Mouse (Mus musculus) T-helper 17 cell (primary cell): ENCODE results near the gene Utp6.

Source experiments
- in situ Hi-C, 2 experiments: fragments of 300-600 bp; cut with MboI, MseI; formaldehyde crosslinking; loops; 1 replicate in 1 of 2; 2 replicates in 1 of 2; pipeline ENCODE4 v1.15.1; 2025; ENCODE audit warnings: high pct_unique_total_duplicates in 2 of 2

The Utp6 gene

GRCm38 (mm10) chr11:79961346-79962124, 655 bp downstream of the Utp6 start:
- in situ Hi-C loops, result no loop called here

- in situ Hi-C loops, result loop anchor here in 1 of 2 experiments (5.0 kb wide), 1 partner anchor 65 kb away; no protein-coding TSS in a partner anchor
Measured at GRCm38 (mm10) chr11:79947265-79947664, 14.9 kb downstream of the Utp6 start.

DNA sequence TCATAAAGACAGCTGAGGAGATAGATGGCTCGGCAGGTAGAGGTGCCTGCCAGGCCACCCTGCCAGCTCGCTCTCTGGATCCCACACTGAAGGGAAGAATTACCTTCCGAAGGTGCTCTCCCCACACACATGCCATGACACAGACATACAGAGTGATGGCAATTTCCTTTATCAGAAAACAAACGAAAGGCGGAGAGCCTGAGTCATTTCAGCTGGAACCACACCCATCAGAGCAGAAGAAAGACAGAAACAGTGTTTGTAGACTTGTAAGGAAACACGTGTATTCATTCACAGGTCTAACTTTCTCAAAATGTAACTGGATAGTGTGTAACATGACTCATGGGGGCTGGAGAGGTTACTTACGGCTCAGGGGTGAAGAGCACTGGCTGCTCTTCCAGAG, 18.6 kb downstream of the Utp6 start:
- in situ Hi-C loops, result no loop called here

- in situ Hi-C loops, result no loop called here
Measured at GRCm38 (mm10) chr11:79943136-79943535, 19.1 kb downstream of the Utp6 start.

- in situ Hi-C loops, result no loop called here
Measured at GRCm38 (mm10) chr11:79935766-79936165, 26.4 kb downstream of the Utp6 start.

DNA sequence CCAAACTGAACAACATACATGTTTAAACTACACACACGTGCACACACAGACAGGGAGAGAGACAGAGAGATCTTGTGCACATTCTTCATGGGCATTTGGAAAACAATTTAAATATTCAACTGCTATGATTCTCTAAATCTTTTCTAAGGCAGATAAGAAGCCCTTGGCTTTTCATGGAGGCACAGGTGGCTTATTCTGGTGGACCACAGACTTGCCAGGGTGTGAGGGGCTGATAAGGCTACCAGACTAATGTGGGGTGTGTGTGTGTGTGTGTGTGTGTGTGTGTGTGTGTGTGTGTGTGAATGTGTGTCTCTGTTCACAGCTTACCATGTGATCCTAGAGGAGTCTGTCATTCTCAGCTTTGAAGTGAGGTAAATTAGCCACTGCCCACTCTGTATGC, 39.4 kb downstream of the Utp6 start:
- in situ Hi-C loops, result loop anchor here (5.0 to 25.0 kb wide), 3 partner anchors 205 to 335 kb away; partner anchors contain the start of gene Rab11fip4 (in 1 of the 2)

GRCm38 (mm10) chr11:79922157-79922556, 40.0 kb downstream of the Utp6 start:
- in situ Hi-C loops, result loop anchor here (5.0 to 25.0 kb wide), 3 partner anchors 205 to 335 kb away; partner anchors contain the start of gene Rab11fip4 (in 1 of the 2)

- in situ Hi-C loops, result loop anchor here (5.0 to 25.0 kb wide), 3 partner anchors 203 to 333 kb away; partner anchors contain the start of gene Rab11fip4 (in 1 of the 2)
Measured at GRCm38 (mm10) chr11:79920505-79921025, 41.6 kb downstream of the Utp6 start.

DNA sequence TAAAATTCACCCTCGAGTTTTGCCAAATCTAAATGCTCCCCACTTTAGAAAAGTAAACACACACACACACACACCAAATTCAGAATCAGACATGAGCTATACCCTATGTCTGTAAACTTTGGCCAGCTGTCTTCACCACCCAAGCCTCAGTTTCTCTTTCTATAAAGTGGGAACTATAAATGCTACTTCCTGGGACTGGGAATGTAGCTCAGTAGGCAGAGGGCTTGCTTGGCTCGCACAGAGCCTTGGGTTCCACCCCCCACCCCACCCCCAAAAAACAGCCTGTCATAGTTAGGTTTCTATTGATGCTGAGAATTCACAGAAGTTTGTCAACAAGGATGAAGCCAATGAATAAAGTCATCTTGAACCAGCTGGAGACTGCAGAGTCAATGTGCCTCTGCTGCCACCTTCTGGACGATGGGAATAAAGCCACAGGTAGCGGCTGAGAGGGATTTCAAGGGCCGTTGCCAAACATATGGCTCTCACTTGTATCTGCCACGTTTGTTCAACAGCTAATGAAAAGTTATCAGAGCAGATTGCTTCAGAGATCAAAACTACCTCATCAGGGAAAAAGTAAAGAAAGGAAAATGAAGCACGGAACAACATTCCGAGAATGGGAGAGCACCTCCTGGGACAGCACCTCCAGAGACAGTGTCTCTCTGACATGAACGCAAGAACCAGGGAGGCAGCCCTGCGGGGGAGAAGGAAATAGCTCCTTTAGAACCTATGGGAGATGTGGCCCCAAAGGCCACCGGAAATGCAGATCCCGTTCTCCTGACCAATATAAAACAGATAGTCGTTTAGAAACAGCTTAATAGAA, 42.3 kb downstream of the Utp6 start:
- in situ Hi-C loops, result loop anchor here (5.0 to 25.0 kb wide), 4 partner anchors 203 to 335 kb away; partner anchors contain the start of gene Rab11fip4 (in 1 of the 2)

- in situ Hi-C loops, result loop anchor here (10.0 to 25.0 kb wide), 2 partner anchors 329 to 331 kb away; partner anchors contain the start of gene Rab11fip4 (in 1 of the 2)
Measured at GRCm38 (mm10) chr11:79915696-79916349, 46.4 kb downstream of the Utp6 start.

DNA sequence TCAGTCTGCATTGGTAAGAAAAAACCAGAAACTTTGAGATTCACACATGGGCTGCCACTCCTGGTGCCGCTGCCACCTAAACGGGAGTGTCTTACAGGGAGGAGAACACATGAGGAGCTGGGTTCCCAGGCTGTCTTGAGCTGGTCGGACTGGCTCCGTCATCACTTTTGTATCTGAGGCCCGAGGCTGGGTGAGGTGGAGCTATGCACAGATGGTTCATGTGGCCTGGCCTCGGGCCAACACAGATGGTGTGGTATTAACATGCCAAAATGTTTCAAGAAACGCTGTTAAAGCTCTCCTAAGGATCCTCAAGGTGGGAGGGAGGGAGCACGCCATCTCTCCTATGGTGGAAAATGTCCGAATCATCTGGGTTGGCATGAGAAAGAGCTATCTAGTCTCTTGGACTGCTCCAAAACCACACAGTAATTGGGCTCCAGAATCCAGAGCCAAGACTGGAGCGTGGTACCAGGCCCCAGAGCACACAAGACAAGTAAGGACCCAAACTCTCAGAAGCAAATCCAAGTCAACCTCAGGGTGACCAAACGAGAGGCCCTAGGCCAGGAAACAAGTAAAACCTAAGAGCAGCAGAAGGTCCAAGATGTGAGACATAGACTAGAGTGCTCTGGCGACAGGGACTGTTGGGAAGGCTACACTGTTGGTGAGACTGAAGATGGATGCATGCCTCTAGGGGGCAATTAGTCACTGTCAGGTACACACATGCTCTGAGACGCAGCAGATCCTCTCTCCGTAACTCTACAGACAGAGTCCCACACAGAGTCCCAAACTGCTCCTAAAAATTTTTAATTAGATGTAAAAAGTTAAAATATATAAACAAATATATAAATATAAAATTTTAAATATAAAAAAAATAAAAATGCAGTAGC, 53.3 kb downstream of the Utp6 start:
- in situ Hi-C loops, result loop anchor here in 1 of 2 experiments (25.0 kb wide), 1 partner anchor 322 kb away; the partner anchor contains the start of gene Rab11fip4

GRCm38 (mm10) chr11:79906920-79907319, 55.3 kb downstream of the Utp6 start:
- in situ Hi-C loops, result loop anchor here in 1 of 2 experiments (25.0 kb wide), 1 partner anchor 320 kb away; the partner anchor contains the start of gene Rab11fip4

- in situ Hi-C loops, result loop anchor here (5.0 to 25.0 kb wide), 2 partner anchors 76 to 316 kb away; partner anchors contain the start of gene Rab11fip4 (in 1 of the 2)
Measured at GRCm38 (mm10) chr11:79902881-79903481, 59.2 kb downstream of the Utp6 start.

DNA sequence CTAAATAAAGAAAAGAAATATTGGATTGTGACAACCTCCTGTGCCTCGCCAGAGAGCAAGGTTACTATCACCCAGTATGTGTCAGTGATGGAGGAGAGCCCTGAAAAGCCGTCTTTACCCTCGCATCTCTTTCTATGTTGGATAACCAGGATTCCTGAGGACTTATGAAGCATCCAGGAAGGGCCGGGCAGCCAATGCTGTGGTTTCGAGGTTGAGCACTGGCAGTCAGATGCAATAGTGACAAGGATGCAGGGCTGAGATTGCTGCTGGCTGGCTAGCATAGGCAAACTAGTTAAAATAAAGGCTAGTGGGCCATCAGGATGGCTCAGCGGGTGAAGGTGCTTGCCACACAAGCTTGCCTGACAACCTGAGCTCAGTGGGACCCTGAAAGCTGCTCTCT, 61.0 kb downstream of the Utp6 start:
- in situ Hi-C loops, result loop anchor here (5.0 to 25.0 kb wide), 2 partner anchors 74 to 314 kb away; partner anchors contain the start of gene Rab11fip4 (in 1 of the 2)

GRCm38 (mm10) chr11:79892259-79892658, 69.9 kb downstream of the Utp6 start:
- in situ Hi-C loops, result no loop called here

DNA sequence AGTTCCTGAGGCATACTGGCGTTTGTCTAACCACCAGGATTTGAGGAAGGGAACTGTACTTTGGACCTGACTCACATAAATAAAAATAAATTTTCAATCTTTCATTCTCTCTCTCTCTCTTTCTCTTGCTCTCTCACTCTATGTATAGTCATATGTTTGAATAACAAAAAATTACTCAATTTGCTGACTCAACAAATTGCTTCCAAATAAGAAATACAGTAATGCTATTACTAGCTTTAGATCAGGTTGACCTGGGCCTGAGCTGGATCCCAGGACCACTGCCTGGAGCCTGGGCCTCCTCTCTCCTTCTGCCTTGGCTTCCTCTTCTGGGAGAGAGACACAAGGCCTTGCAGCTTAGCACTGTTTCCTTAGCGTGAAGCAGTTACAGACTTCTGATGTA, 71.4 kb downstream of the Utp6 start:
- in situ Hi-C loops, result no loop called here

DNA sequence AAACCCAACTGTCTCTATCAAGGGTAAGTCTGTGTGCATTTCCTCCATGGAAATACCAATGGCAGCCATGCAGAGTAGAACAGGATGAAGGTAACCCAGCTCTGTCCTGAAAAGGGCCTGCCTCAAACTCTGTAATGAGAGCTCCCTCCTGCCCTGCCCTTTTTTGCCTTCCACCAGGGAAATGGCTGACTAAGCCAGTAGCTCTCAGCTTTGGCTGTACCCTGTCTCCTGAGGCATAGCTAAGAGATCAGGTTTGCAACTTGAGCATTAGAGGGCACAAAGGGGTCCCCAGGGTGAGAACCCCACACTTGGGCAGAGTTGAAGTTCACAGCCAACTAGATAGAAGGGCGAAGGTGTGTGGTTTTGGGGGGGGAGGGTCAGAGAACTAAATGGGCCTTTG, 75.2 kb downstream of the Utp6 start:
- in situ Hi-C loops, result no loop called here

DNA sequence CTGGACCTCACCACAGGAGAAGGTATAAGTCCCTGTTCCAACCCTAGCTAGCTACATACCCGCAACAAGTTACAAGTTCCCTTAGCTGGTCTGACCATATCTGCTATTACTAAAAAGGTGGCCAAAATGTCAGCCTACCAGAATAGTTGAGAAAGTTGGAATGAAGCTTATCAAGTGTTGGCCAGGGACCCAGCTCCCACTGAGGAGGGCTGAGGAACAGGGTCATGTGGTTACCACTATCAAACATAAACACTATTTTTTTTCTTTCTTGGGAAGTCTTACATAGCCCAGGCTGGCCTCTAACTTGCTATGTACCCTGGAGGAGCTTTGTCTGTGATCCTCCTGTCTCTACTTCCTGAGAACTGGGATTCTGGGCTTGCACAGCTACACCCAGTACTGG, 75.8 kb downstream of the Utp6 start:
- in situ Hi-C loops, result no loop called here

GRCm38 (mm10) chr11:79885713-79886393, 76.3 kb downstream of the Utp6 start:
- in situ Hi-C loops, result no loop called here
